Mouse (Mus musculus) limb, embryonic 14.5 days (tissue): ENCODE results near the gene 4930578G10Rik. TPM values are rescaled to one million over a fixed set of nuclear protein-coding genes. Genes with fewer than 3 reads are reported as not detected.

Experiments used
- ATAC-seq: fragments of 200-750 bp; cut with Nextera tagmentation; 2 replicates; pipeline ENCODE4 v1.8.0; 2017; ENCODE audit warnings: low read depth, moderate number of reproducible peaks, moderate TSS enrichment; ENCODE audit not compliant: low FRiP score
- DNase-seq: peaks from one replicate; pipeline ENCODE4 v3.0.0-alpha.2; 2015; ENCODE audit warnings: low spot score
- H3K27ac ChIP-seq: fragments of 300-500 bp; sonication (generic); replicated peaks from 2 replicates; pipeline ENCODE4 v1.5.1; 2014; ENCODE audit warnings: low read depth, mild to moderate bottlenecking, low read length, moderate library complexity, mixed read lengths
- H3K27me3 ChIP-seq: fragments of 300-500 bp; sonication (generic); 2 replicates; pipeline ENCODE4 v1.6.1; 2014; ENCODE audit warnings: low read length, mixed read lengths; ENCODE audit not compliant: control insufficient read depth, insufficient read depth
- H3K36me3 ChIP-seq: fragments of 300-500 bp; sonication (generic); 2 replicates; pipeline ENCODE4 v1.6.1; 2014; ENCODE audit warnings: mild to moderate bottlenecking, low read length, moderate library complexity, mixed read lengths; ENCODE audit not compliant: control insufficient read depth, insufficient read depth
- H3K4me1 ChIP-seq: fragments of 300-500 bp; sonication (generic); 2 replicates; pipeline ENCODE4 v1.6.1; 2014; ENCODE audit warnings: antibody characterized with exemption, low read length, mixed read lengths; ENCODE audit not compliant: control insufficient read depth, insufficient read depth
- H3K4me2 ChIP-seq: fragments of 300-500 bp; sonication (generic); replicated peaks from 2 replicates; pipeline ENCODE4 v1.6.1; 2014; ENCODE audit warnings: low read depth, mild to moderate bottlenecking, low read length, moderate library complexity; ENCODE audit not compliant: severe bottlenecking
- H3K4me3 ChIP-seq: fragments of 300-500 bp; sonication (generic); replicated peaks from 2 replicates; pipeline ENCODE4 v1.5.1; 2014; ENCODE audit warnings: low read length
- H3K9ac ChIP-seq: fragments of 300-500 bp; sonication (generic); 2 replicates; pipeline ENCODE4 v1.6.1; 2014; ENCODE audit warnings: mild to moderate bottlenecking, low read depth, low read length, moderate library complexity; ENCODE audit not compliant: severe bottlenecking
- H3K9me3 ChIP-seq: fragments of 300-500 bp; sonication (generic); 2 replicates; pipeline ENCODE4 v1.6.1; 2016; ENCODE audit warnings: low read length; ENCODE audit not compliant: control insufficient read depth
- POLR2A ChIP-seq: fragments of 200-500 bp; IDR thresholded peaks from 2 replicates; pipeline ENCODE4 v1.8.0; 2012; ENCODE audit warnings: inconsistent platforms, mild to moderate bottlenecking, moderate library complexity, borderline replicate concordance; ENCODE audit not compliant: insufficient read depth, insufficient read length; ENCODE audit errors: extremely low read depth
- WGBS: fragments of 180-500 bp; shearing (Covaris S2); extraction: QIAGEN DNeasy Blood & Tissue Kit; methylation state at CpG from one replicate; pipeline ENCODE4 v1.1.7; 2014; 5-methylcytosine and 5-hydroxymethylcytosine counted together
- polyA plus RNA-seq, 2 experiments: library from polyadenylated mRNA; depleted of rRNA in 1 of 2; stranded (reverse) in 1 of 2; unstranded in 1 of 2; fragments of >200 nt; fragmentation: Nextera tagmentation in 1 of 2; extraction: Ambion mirVana in 1 of 2; gene quantifications; 2 replicates each; pipeline versions ENCODE4 v1.2.1 to v1.2.3; 2012 to 2014

4930578G10Rik gene
- polyA plus RNA-seq, 2 experiments: 0.11 to 0.33 TPM

DNA sequence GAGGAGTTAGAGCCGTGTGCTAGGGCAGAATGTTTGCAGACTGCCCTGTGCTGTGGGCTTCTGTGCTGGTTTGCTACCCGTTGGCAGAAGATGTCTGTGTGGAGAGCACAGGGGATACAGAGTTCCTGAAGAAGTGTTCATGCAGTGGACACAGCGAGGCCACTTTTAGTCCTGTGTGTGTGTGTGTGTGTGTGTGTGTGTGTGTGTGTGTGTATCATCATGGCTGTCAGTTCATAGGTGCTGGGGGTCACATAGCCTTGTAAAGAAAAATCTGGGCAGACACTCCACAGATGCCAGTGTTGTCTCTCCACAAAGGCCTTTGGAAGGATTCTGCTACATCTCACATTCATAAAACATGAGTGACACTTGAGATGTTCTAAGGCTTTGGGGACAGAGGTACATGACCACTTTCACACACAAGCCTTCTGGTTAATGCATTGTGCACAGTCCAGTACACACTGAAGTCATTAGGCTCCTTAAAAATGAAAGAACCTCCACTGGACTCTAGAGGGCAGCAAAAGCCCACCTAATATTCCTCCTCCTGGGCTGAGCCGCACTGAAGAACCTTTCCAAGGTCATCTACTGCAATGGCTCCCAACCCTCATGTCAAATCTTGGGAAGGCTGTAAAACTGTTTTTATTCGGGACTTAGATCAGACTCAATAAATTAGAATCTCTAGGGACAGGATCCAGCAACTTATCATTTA is 141.4 kb downstream of the 4930578G10Rik start:
- Histone ChIP-seq H3K4me1 (no peaks in the 10 kb centered on the region), H3K36me3 (no peaks in the 10 kb centered on the region), H3K27ac (no peak overlapping the region), H3K27me3 (no peaks in the 10 kb centered on the region), H3K9me3 (no peaks in the 10 kb centered on the region), H3K4me2 (no peak overlapping the region), H3K4me3 (no peak overlapping the region), H3K9ac (no peak overlapping the region)
- DNase-seq: peak; percentile 80
- peak; percentile 81 for ATAC-seq
- no peak for TF ChIP-seq POLR2A
- WGBS: 37% methylated on average over 5 of the region's 5 CpGs

DNA sequence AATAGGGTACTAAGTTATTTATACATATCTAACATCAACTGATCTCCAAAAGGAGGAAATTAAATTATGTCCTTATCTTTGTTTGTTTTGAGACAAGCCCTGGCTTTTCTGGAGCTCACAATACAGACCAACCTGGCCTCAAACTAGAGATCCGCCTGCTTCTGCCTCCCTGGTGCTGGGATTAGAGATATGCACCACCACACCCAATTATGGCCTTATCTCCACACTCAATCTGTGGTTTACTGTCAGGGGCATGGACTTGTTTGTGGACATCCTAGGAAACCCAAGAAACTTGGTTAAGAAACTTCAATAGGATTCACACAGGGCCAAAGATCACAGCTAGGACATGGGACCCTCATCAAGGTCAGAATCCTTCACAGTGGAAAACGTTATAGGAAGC is 142.3 kb downstream of the 4930578G10Rik start:
- Histone ChIP-seq H3K9ac (no peak overlapping the region), H3K36me3 (no peaks in the 10 kb centered on the region), H3K27me3 (no peaks in the 10 kb centered on the region), H3K4me2 (no peak overlapping the region), H3K4me3 (no peak overlapping the region), H3K27ac (no peak overlapping the region), H3K9me3 (no peaks in the 10 kb centered on the region), H3K4me1 (no peaks in the 10 kb centered on the region)
- WGBS: 76% methylated on average over 2 of the region's 2 CpGs
- no peak for TF ChIP-seq POLR2A
- ATAC-seq: no peak
- no peak for DNase-seq

DNA sequence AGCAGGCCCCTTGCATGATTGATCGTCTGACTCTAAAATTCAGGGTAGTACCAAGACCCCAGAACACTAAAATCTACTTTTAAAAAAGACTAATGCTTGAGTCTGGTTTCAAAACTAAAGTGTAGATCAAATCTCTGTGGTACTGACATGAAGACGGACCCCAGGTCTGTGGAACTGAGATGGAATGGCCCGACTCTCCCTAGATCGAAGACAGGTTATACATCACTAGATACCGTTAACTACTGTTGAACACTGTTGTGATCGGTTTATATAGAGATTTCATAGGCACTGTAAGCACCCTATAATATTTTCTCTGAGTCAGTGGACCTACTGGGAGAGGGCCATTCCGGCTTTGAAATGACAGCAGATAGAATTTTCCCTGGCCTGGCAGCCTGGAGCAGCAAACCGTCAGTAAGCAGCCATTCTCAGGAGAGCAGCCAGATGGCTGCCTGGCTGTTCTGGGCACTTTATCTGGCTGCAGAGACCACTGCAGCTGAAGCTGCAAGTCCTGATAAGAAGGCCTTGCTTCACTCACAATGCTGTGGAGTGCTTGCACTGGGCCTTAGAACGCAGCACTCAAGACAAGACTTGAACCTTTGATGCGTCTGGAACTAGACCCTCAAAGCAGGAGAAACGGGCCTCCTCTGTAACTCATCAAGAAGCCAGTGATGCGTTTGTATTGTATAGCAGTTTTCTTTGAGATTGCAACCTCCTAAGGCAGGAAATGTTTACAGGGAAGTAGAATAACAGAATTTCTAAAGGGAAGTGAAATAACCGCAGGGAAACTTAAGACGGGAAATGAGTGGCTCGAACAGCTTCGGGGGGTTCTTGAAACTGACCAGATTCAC is 144.7 kb downstream of the 4930578G10Rik start:
- no peak for TF ChIP-seq POLR2A
- Histone ChIP-seq H3K9me3 (no peaks in the 10 kb centered on the region), H3K9ac (no peak overlapping the region), H3K27me3 (no peaks in the 10 kb centered on the region), H3K4me1 (no peaks in the 10 kb centered on the region), H3K36me3 (no peaks in the 10 kb centered on the region), H3K4me2 (no peak overlapping the region), H3K27ac (no peak overlapping the region), H3K4me3 (no peak overlapping the region)
- ATAC-seq (no peak), DNase-seq (no peak)
- 74% methylated on average over 16 of the region's 16 CpGs for WGBS

DNA sequence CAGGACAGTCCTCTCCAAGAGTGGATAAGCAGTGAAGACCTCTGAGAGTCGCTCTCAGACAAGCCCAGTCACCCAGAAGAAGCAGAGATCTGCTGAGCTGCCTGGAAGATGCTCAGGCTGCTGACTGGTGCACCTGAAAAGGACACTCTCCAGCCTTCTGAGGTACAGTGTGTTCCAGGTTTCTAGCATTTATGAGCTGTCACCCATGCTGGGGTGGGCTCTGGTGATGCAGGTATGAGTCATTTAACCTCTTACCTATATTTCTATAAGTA is 145.3 kb downstream of the 4930578G10Rik start:
- Histone ChIP-seq H3K36me3 (no peaks in the 10 kb centered on the region), H3K27ac (no peak overlapping the region), H3K4me2 (no peak overlapping the region), H3K9me3 (no peaks in the 10 kb centered on the region), H3K27me3 (no peaks in the 10 kb centered on the region), H3K9ac (no peak overlapping the region), H3K4me3 (no peak overlapping the region), H3K4me1 (no peaks in the 10 kb centered on the region)
- WGBS: 47% methylated on average over 1 of the region's 1 CpGs
- DNase-seq: no peak
- no peak for ATAC-seq
- TF ChIP-seq POLR2A: no peak

DNA sequence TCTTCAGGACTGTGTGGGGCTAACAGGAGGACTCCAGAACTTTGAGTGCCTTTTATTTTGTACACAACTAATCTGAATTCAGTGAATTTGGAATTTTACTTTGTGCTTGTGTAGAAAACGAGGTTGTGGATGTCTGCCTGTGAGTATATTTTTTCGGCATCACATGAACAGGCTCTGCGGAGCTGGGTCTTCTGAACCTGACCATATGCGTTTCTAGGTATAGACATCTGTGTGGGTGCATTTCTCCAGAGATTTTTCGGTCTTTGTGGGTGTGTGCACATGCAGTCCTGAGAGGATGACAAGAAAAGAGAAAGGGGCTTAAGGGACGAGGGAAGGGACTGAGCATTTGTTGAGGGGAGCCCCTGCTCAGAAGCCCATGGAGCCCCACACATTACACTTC is 151.6 kb downstream of the 4930578G10Rik start:
- Histone ChIP-seq H3K4me2 (no peak overlapping the region), H3K27me3 (no peaks in the 10 kb centered on the region), H3K27ac (no peak overlapping the region), H3K4me3 (no peak overlapping the region), H3K9me3 (no peaks in the 10 kb centered on the region), H3K36me3 (no peaks in the 10 kb centered on the region), H3K4me1 (no peaks in the 10 kb centered on the region), H3K9ac (no peak overlapping the region)
- TF ChIP-seq POLR2A: no peak
- DNase-seq (no peak), ATAC-seq (no peak)
- whole genome bisulfite sequencing: 88% methylated on average over 6 of the region's 6 CpGs
